Mouse (Mus musculus) mouse embryonic stem cell (cell line): ENCODE data around the gene Abcc4.

Experiments used
- in situ Hi-C, 2 experiments: fragments of 300-500 bp; cut with MboI; formaldehyde crosslinking; loops; 1 replicate in 1 of 2; 3 replicates in 1 of 2; pipeline ENCODE4 v1.14.3; 2019 to 2020; ENCODE audit warnings: low sequenced_read_pairs in 2 of 2, low pct_unique_long_range_greater_than_20kb in 1 of 2, mixed read lengths in 1 of 2; ENCODE audit not compliant: unreplicated experiment in 1 of 2

Abcc4 gene

DNA sequence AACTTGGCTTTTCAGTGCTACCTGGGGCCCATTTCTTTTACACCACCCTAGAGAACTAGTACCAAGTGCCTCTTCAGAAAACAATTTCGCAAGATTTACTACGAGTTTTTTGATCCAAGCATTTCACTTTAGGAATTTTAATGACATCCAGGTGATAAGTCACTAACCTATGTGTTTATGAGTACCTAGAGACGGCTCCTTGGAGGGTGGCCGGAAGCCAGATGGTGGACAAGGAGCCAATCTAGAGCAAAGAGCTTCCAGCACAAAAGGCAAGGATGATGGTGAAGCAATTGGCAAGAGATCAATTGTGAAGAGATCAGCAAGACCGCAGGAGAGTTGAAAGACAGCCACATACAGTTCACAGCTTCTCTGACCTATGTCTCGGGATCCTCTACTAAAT, 8.7 kb upstream of the Abcc4 start:
- in situ Hi-C loops = loop anchor here in 1 of 2 experiments (5.0 kb wide), 1 partner anchor 33 kb away; no protein-coding TSS in a partner anchor

DNA sequence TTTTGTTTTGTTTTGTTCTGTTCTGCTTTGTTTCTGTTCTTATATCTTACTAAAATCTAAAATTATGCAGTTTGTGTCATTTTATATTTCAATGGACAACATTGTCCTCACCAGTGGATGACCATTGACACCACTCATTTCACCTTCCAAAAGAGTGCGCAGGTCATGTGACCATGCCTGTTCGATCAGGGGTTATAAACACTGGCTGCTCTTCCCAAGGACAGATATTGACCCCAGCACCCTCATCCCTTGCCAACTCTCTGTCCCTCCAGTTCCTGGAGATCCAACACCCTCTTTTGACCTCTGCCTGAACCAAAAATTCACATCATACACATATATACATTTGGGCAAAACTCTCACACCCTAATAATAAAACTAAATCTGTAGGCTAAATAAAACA, 8.3 kb upstream of the Abcc4 start:
- in situ Hi-C loops = loop anchor here in 1 of 2 experiments (5.0 kb wide), 1 partner anchor 33 kb away; no protein-coding TSS in a partner anchor

GRCm38 (mm10) chr14:118713869-118714268, 7.8 kb upstream of the Abcc4 start:
- in situ Hi-C loops = loop anchor here in 1 of 2 experiments (5.0 kb wide), 1 partner anchor 33 kb away; no protein-coding TSS in a partner anchor

DNA sequence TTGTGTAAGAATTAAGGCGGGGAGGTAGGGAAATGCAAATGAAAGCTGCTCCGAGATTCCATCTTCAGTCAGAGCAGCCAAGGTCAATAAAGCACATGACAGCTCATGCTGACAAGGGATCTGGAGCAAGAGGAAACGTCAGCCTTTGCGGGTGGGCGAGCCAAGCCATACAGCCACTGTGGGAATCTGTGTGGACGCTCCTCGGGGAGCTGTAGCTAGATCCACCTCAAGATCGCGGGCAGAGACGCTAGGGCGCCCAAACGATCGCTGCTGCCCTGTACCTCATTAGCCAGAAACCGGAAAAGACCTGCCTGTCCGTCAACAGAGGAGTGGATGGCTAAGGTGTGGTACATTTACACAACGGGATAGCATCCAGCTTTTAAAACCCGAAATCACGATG, 7.4 kb upstream of the Abcc4 start:
- in situ Hi-C loops = loop anchor here in 1 of 2 experiments (5.0 kb wide), 1 partner anchor 34 kb away; no protein-coding TSS in a partner anchor

- in situ Hi-C loops = loop anchor here in 1 of 2 experiments (5.0 kb wide), 1 partner anchor 34 kb away; no protein-coding TSS in a partner anchor
Observed at GRCm38 (mm10) chr14:118712889-118713288, 6.9 kb upstream of the Abcc4 start.

DNA sequence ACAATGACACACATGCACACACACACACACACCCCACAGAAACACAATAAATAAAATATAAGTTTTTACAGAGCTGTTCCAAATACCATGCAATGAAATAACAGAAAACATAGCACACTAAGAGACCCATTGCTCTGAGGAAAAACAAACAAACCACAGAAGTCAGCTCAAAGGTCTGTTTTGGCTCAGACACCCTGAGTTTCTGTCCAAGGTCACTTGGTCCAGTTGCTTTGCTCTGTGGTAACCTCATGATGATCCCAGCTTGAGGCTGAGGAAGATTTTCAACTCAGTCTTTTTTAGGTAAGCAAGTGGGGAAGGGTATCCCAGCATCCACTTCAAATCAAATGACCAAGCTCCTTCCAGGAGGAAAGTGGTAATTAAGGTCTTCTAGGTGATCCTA, 4.9 kb upstream of the Abcc4 start:
- in situ Hi-C loops = loop anchor here in 1 of 2 experiments (5.0 kb wide), 1 partner anchor 36 kb away; no protein-coding TSS in a partner anchor

DNA sequence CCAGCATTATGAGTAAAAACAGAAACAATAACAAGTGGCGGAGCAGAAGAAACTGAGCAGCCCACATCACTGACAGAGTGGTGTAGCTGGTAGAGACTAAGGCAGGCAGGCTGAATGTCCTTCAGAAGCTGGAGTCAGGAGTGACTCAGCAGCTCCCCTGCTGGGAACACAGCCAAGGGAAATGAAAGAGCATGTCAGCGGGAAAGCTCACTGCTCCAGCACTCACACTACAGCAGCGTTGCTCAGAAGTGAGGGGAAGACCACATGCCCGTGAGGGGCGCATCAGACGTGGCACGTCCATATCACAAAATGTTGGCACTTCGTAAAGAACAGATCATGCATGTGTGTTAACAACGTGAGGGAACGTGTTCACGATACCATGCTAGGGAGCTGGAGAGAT, 3.7 kb upstream of the Abcc4 start:
- in situ Hi-C loops = loop anchor here in 1 of 2 experiments (5.0 kb wide), 1 partner anchor 38 kb away; no protein-coding TSS in a partner anchor

DNA sequence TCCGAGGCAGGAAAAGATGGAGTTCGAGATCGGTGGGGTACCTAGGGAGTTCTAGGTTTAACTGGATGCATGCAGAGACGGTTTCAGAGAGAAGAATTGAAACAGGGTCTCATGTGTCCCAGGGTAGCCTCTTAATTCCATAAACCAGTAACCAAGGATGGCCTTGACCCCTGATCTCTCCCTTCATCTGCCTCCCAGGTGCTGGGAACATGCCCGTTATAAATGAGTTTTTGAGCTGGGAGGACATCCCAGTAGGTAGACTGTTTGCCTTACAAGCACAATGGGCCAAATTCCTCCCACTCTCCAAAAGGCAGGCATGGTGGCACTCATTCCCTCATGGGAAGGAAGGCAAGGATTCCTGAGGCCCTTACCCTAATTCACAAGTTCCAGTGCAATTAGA, 2.1 kb upstream of the Abcc4 start:
- in situ Hi-C loops = no loop called here

- in situ Hi-C loops = no loop called here
Observed at GRCm38 (mm10) chr14:118706962-118707361, 943 bp upstream of the Abcc4 start.

DNA sequence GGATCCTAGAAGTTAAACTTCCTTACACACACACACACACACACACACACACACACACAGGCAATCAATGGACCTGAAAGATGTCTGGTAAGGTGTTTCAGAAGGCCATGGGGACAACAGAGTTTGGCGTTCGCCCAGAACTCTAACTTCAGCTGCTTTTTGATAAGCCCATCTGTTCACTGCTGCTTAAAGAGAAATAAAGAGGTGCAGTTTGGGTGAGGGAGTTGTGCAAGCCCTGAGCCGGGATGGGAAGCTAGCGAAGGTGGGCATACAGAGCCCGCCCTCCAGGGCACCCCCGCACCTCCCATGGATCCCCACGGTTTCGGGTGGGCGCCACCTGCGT, 583 bp downstream of the Abcc4 start:
- in situ Hi-C loops = no loop called here

GRCm38 (mm10) chr14:118703363-118703762, 2.7 kb downstream of the Abcc4 start:
- in situ Hi-C loops = no loop called here

GRCm38 (mm10) chr14:118701991-118702608, 3.9 kb downstream of the Abcc4 start:
- in situ Hi-C loops = no loop called here

- in situ Hi-C loops = no loop called here
Observed at GRCm38 (mm10) chr14:118700576-118700975, 5.4 kb downstream of the Abcc4 start.

DNA sequence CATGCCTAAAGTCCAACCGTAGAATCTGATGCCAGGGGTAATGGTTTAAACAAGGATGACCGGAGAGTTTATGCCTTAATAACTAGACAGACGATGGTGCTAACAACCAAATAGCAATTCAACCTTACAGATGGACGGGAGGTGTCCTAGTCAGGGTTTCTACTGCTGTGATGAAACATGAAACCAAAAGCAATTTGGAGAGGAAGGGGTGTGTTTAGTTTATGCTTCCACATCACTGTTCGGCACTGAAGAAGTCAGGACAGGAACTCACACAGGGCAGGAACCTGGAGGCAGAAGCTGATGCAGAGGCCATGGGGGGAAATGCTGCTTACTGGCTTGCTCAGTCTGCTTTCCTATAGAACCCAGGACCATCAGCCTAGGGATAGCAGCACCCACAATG, 6.1 kb downstream of the Abcc4 start:
- in situ Hi-C loops = no loop called here

DNA sequence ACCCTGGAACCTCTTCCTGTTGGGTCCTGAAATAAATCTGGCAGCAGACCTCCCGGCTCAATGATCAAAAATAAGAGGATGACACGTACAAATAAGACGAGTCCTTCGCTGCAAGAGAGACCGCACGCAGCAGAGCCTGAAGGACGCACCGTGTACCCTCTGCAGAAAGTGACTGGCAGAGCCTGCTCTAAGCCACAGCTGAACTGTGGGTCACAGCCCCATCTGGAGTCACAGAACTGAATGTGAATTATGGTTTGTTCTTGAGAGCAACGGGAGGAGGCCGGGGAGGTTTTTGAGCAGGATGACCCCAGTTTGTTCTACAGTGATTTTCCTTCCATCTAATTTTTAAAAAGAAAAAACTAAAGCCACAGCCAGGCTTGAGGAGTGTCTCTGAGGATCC, 6.5 kb downstream of the Abcc4 start:
- in situ Hi-C loops = no loop called here

DNA sequence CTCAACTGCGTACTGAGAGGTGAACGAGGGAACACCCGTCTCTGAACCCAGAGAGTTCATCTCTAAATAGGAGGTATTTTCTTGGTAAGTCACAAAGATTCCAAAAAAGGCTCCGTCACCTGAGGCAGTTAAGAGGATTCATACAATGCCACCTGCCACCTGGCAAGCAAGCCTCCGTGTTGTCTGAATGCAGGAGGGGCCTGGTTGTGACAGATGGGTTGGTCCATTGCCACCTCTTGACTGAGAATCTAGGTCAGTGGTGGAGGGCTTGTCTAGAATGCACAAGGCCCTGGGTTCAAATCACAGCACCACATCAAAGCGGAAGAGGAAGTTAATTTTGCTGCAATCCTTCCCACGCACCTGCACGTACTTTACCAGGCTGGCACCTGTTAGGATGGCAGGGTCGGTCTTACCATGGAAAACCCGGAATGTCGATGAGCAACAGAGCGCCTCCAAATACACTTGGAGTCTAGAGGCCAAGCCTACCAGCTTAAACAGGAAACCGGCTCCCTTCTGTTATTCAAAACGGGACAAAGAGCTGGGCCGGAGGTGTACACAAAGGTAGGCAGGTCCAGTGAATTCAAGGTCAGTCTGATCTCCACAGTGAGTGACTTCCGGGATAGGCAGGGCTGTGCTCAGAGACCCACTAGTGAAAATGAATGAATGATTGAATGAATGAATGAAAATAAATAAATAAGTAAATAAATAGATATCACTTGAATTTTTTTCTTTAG, 9.3 kb downstream of the Abcc4 start:
- in situ Hi-C loops = no loop called here

DNA sequence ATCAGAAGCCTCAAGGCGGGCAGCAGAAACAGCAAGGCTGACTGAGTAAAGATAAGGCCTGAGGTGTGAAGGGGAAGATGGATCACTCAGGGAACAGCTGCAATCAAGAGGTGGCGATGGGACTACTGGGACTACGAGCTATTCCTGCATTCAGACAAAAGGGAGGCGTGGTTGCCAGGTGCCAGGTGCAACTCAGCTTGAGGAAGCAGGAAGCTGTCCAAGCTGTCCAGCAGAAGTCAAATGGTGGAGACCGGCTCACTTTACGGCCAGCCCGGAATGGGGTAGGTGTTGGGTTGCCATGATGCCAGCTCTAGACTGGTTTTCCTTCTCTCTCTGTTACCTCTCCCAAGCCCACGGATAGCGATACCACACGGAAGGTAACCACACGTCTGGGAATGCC, 10.2 kb downstream of the Abcc4 start:
- in situ Hi-C loops = no loop called here

GRCm38 (mm10) chr14:118694321-118694720, 11.7 kb downstream of the Abcc4 start:
- in situ Hi-C loops = no loop called here

DNA sequence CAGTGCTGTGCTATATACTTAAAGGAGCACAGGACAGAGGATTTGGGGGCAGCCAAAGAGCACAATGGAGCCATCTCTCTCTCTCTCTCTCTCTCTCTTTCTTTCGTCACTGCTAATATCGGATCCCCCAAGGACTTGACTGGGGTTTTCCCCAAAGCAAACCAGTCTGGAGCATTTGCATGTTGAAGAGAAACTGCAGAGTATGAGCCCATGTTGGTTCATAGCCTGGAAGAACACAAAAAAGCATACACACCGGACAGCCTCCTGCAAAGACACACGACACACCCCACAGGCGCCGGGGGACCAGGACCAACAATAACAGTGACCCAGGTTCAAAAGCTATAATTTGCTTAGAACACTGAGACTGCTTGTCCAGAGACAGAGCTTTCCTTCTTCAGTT, 14.1 kb downstream of the Abcc4 start:
- in situ Hi-C loops = no loop called here

DNA sequence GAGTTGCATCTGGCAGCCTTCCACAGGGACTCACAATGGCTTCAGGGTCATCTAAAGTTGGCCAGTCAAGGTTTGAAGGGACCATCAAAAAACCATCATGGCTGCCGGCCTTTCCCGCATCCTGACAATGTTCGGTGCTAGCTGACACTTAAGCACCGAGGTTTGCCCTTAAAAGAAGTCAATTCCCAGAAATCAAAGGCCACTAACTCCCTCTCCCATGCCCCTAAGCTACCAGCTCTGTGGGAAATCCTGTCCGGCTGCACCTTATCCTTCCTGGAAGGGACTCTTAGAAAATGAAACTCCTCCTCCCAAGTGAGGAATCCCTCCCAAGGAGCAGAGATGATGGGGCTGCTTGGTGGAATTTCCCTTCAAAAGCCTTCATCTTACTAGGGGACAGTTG, 14.6 kb downstream of the Abcc4 start:
- in situ Hi-C loops = no loop called here
